Mouse (Mus musculus) lung, adult 2 months (tissue): ENCODE results near the gene Timm22.

Experiments used
- CTCF ChIP-seq: fragments of 200-500 bp; IDR thresholded peaks from 2 replicates; pipeline ENCODE4 v1.5.1; 2011; ENCODE audit warnings: mild to moderate bottlenecking, low read length, control low read depth; ENCODE audit not compliant: insufficient read depth
- POLR2A ChIP-seq: fragments of 200-500 bp; IDR thresholded peaks from 2 replicates; pipeline ENCODE4 v1.6.1; 2011; ENCODE audit warnings: low read depth, mild to moderate bottlenecking, control low read depth, low read length, borderline replicate concordance; ENCODE audit errors: extremely low read depth

- TF ChIP-seq CTCF (no peak), POLR2A (no peak)
Observed at GRCm38 (mm10) chr11:76461201-76461600, 54.4 kb downstream of the Timm22 start.
